Mouse (Mus musculus): Measurements from ENCODE around the gene Tmprss2. TPM values are rescaled to one million over a fixed set of nuclear protein-coding genes. Genes with fewer than 3 reads are reported as not detected.
"Not testable (repeated sequence)": the region's sequence is repeated elsewhere in the genome, so short reads cannot be mapped to it uniquely, and the experiment has no call there.

Gene Tmprss2
- polyA plus RNA-seq, 1 experiment = 4.0 TPM

DNA sequence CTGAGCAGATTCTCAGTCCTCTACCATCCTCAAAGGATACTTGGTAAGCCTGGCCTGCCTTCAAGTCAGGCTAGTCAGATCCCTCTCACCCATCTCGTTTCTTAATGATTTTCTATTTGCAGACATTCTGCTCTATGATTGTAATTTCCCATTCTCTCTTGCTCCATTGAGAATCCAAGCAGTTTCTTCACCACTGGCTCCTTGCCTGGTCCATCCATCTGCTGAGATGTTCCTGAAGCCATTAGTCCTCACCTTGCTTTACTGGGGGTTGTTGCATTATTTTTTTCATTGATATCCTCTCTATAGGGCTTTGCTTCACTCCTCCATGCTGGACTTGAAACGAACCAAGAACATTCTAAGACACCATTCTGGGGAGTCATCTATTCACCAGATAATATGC is 10.4 kb downstream of the Tmprss2 start:
- no peak for DNase-seq
- H3K27ac ChIP-seq (ENCODE audit: control insufficient read depth, insufficient read depth, low read length) = no peak overlapping the region
- no peaks in the 10 kb centered on the region for H3K4me1 ChIP-seq (replicated peaks; ENCODE audit: control insufficient read depth, insufficient read depth, low read length)
- H3K27me3 ChIP-seq (ENCODE audit: control insufficient read depth, insufficient read depth, low read length) = no peaks in the 10 kb centered on the region
- no peaks in the 10 kb centered on the region for H3K36me3 ChIP-seq (ENCODE audit: control insufficient read depth, insufficient read depth, low read length)
- no peak for TF ChIP-seq CTCF (IDR thresholded peaks at IDR 0.05; ENCODE audit: borderline replicate concordance, control insufficient read depth, extremely low read depth, insufficient read depth, low read length, poor library complexity)
- no peak for TF ChIP-seq POLR2A (IDR thresholded peaks at IDR 0.05; ENCODE audit: control insufficient read depth, extremely low read depth, insufficient read depth, low read length, poor library complexity)
- H3K4me3 ChIP-seq (ENCODE audit: control insufficient read depth, insufficient read depth, low read length) = no peak overlapping the region
- 74% methylated on average over 2 of the region's 2 CpGs for WGBS

DNA sequence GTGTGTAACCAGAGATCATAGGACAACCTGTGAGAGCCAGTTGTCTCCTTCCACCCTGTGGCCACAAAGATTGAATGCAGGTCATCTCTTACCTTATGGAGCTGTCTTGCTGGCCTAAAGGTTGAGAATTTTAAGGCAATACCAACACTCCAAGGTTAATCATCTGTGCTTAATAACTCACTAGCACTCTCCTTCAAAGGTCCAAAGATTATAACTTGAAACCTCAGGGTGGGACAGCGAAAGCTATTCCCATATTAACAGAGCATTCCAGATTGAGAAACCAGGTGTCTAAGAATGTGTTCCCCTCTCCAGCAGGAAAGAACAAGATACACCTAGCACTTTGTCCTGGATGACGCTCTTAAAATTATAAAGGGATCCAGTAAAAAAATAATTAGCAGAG is 12.9 kb downstream of the Tmprss2 start:
- TF ChIP-seq CTCF (IDR thresholded peaks at IDR 0.05; ENCODE audit: borderline replicate concordance, control insufficient read depth, extremely low read depth, insufficient read depth, low read length, poor library complexity) = no peak
- TF ChIP-seq POLR2A (IDR thresholded peaks at IDR 0.05; ENCODE audit: control insufficient read depth, extremely low read depth, insufficient read depth, low read length, poor library complexity) = no peak
- Histone ChIP-seq H3K4me3 (ENCODE audit: control insufficient read depth, insufficient read depth, low read length) (no peak overlapping the region), H3K36me3 (ENCODE audit: control insufficient read depth, insufficient read depth, low read length) (no peaks in the 10 kb centered on the region), H3K4me1 (replicated peaks; ENCODE audit: control insufficient read depth, insufficient read depth, low read length) (no peaks in the 10 kb centered on the region), H3K27me3 (ENCODE audit: control insufficient read depth, insufficient read depth, low read length) (no peaks in the 10 kb centered on the region), H3K27ac (ENCODE audit: control insufficient read depth, insufficient read depth, low read length) (no peak overlapping the region)
- no peak for DNase-seq
- 94% methylated on average over 2 of the region's 2 CpGs for WGBS

DNA sequence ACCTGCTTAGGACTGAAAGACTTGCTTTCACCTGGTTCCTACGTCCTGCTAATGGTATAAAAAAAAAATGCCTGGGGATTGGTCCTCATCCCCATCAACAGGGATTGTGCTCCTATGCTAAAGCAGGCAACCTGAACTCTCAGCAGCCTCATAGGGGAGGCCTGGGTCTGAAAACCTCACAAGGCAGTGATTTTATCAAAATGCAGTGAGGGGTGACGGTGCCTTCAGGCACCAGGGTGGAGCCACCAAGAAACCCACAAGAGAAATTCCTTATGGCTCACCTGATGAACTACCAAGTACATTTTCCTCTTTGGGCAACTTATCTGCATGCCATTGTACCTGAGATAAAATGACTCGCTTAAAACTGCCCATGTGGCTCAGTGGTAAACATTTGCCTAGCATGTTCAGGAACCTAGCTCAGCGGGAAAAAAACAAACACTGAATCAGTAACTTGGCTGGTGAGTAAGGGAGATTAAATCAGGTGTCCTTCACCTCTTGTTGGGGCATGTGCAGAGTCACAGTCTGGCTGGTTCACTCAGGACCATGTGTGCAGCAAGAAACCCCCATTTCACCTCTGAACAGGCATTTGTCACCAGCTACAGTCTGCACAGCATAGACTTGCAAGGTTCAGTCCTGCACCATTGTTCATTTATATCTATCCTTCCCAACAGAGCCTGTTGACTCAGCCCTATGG is 17.0 kb downstream of the Tmprss2 start:
- Histone ChIP-seq H3K36me3 (ENCODE audit: control insufficient read depth, insufficient read depth, low read length) (no peaks in the 10 kb centered on the region), H3K4me1 (replicated peaks; ENCODE audit: control insufficient read depth, insufficient read depth, low read length) (no peaks in the 10 kb centered on the region), H3K27me3 (ENCODE audit: control insufficient read depth, insufficient read depth, low read length) (no peaks in the 10 kb centered on the region), H3K4me3 (ENCODE audit: control insufficient read depth, insufficient read depth, low read length) (no peak overlapping the region), H3K27ac (ENCODE audit: control insufficient read depth, insufficient read depth, low read length) (no peak overlapping the region)
- 87% methylated on average over 4 of the region's 4 CpGs for WGBS
- no peak for TF ChIP-seq POLR2A (IDR thresholded peaks at IDR 0.05; ENCODE audit: control insufficient read depth, extremely low read depth, insufficient read depth, low read length, poor library complexity)
- TF ChIP-seq CTCF (IDR thresholded peaks at IDR 0.05; ENCODE audit: borderline replicate concordance, control insufficient read depth, extremely low read depth, insufficient read depth, low read length, poor library complexity) = no peak
- DNase-seq = no peak

DNA sequence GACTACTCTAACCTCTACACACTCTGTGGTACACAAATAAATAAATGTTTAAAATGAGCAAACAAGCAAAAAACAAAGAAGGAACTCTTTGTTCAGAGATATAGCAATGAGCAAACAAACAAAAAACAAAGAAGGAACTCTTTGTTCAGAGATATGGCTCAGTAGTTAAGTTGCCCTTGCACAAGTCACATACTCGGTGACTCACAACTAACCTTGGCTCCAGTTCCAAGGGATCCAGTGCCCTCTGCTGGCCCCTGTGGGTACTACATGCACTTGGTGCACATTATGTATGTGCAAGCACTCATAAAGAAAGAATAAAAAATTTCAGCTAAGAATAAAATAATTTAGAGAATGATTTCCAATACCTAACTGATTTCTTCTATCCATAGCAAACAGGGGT is 17.9 kb downstream of the Tmprss2 start:
- TF ChIP-seq CTCF (IDR thresholded peaks at IDR 0.05; ENCODE audit: borderline replicate concordance, control insufficient read depth, extremely low read depth, insufficient read depth, low read length, poor library complexity) (no peak), POLR2A (IDR thresholded peaks at IDR 0.05; ENCODE audit: control insufficient read depth, extremely low read depth, insufficient read depth, low read length, poor library complexity) (no peak)
- 21% methylated on average over 1 of the region's 1 CpGs for WGBS

DNA sequence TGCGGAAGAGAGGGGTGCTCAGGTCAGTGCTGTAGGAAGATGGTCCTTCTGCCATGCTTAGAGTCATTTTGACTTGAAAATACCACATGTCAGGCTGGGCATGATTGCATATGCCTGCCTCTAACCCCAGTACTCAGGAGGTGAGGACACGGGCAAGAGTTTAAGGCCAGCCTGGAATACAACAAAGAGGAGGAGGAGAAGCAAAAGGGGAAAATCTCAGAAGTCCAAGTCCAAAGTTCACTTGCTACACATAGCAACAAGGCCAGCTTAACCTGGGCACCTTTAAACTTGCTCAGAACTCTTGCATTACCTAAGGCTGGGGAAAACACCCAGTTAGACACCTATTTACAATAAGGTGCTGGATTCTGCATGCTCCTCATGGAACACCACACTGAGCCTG is 19.5 kb downstream of the Tmprss2 start:
- H3K27me3 ChIP-seq (ENCODE audit: control insufficient read depth, insufficient read depth, low read length) = no peaks in the 10 kb centered on the region
- H3K36me3 ChIP-seq (ENCODE audit: control insufficient read depth, insufficient read depth, low read length) = no peaks in the 10 kb centered on the region
- no peak overlapping the region for H3K4me3 ChIP-seq (ENCODE audit: control insufficient read depth, insufficient read depth, low read length)
- TF ChIP-seq CTCF (IDR thresholded peaks at IDR 0.05; ENCODE audit: borderline replicate concordance, control insufficient read depth, extremely low read depth, insufficient read depth, low read length, poor library complexity) (no peak), POLR2A (IDR thresholded peaks at IDR 0.05; ENCODE audit: control insufficient read depth, extremely low read depth, insufficient read depth, low read length, poor library complexity) (no peak)
- H3K4me1 ChIP-seq (replicated peaks; ENCODE audit: control insufficient read depth, insufficient read depth, low read length) = no peaks in the 10 kb centered on the region
- DNase-seq = no peak
- WGBS = 96% methylated on average over 2 of the region's 2 CpGs
- H3K27ac ChIP-seq (ENCODE audit: control insufficient read depth, insufficient read depth, low read length) = no peak overlapping the region

More for the DNA sequence above, 17.9 kb downstream of the Tmprss2 start:
- Histone ChIP-seq H3K36me3 (ENCODE audit: control insufficient read depth, insufficient read depth, low read length) (no peaks in the 10 kb centered on the region), H3K27me3 (ENCODE audit: control insufficient read depth, insufficient read depth, low read length) (no peaks in the 10 kb centered on the region), H3K27ac (ENCODE audit: control insufficient read depth, insufficient read depth, low read length) (no peak overlapping the region), H3K4me1 (replicated peaks; ENCODE audit: control insufficient read depth, insufficient read depth, low read length) (no peaks in the 10 kb centered on the region), H3K4me3 (ENCODE audit: control insufficient read depth, insufficient read depth, low read length) (no peak overlapping the region)
- DNase-seq = peak; percentile 81

DNA sequence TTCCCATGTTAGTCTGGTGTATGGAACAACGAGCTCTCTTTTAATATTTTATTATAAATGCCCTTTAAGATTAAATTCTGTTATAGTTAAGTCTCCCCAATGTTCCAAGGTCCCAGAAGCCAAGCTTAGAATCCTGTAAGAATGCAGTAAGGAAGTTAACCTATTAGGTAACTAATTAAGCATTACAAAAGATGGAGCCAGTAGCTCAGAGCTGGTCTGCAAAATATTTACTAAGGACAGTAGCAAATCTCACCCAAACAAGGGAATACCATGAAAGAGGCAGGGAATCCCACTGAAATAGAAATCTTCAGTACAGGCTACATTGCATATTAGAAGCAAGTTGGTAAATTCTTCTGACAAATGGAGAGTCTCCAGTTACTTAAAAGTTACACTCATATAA is 28.1 kb downstream of the Tmprss2 start:
- H3K36me3 ChIP-seq (ENCODE audit: control insufficient read depth, insufficient read depth, low read length); DNase-seq; H3K27me3 ChIP-seq (ENCODE audit: control insufficient read depth, insufficient read depth, low read length); H3K27ac ChIP-seq (ENCODE audit: control insufficient read depth, insufficient read depth, low read length); H3K4me3 ChIP-seq (ENCODE audit: control insufficient read depth, insufficient read depth, low read length); H3K4me1 ChIP-seq (replicated peaks; ENCODE audit: control insufficient read depth, insufficient read depth, low read length): not testable (repeated sequence)
- WGBS = 68% methylated on average over 1 of the region's 1 CpGs

DNA sequence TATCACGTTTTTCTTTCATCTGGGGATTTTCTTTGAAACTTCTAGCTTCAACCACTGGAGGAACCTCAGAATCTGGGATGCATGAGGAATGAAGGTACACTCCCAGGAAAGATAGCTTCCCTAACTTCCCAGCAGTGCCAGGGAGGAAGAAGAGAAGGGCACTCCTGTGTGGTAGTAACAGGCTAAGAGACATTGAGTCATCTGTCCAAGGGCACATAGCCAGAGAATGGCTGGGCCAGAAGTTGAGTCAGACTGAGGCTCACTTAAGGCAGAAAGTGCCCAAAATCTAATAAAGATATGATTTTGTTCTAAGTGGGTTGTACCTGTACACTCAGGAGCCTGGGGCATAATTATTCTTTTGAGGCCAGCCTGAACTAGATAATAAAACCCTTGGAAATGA is 41.6 kb downstream of the Tmprss2 start:
- TF ChIP-seq POLR2A (IDR thresholded peaks at IDR 0.05; ENCODE audit: control insufficient read depth, extremely low read depth, insufficient read depth, low read length, poor library complexity) (no peak), CTCF (IDR thresholded peaks at IDR 0.05; ENCODE audit: borderline replicate concordance, control insufficient read depth, extremely low read depth, insufficient read depth, low read length, poor library complexity) (no peak)
- no peaks in the 10 kb centered on the region for H3K27me3 ChIP-seq (ENCODE audit: control insufficient read depth, insufficient read depth, low read length)
- 63% methylated on average over 1 of the region's 1 CpGs for WGBS
- no peak overlapping the region for H3K27ac ChIP-seq (ENCODE audit: control insufficient read depth, insufficient read depth, low read length)
- H3K36me3 ChIP-seq (ENCODE audit: control insufficient read depth, insufficient read depth, low read length) = no peaks in the 10 kb centered on the region
- no peak for DNase-seq
- no peak overlapping the region for H3K4me3 ChIP-seq (ENCODE audit: control insufficient read depth, insufficient read depth, low read length)
- no peaks in the 10 kb centered on the region for H3K4me1 ChIP-seq (replicated peaks; ENCODE audit: control insufficient read depth, insufficient read depth, low read length)

Data from thymus, adult 2 months (tissue).